Mouse (Mus musculus) midbrain, embryonic 11.5 days (tissue): Measurements from ENCODE around the gene Zfp784. TPM values are rescaled to one million over a fixed set of nuclear protein-coding genes. Genes with fewer than 3 reads are reported as not detected.

Experiments
- ATAC-seq: fragments of 200-750 bp; cut with Nextera tagmentation; 2 replicates; pipeline ENCODE4 v1.8.0; 2017; ENCODE audit warnings: moderate TSS enrichment, moderate library complexity; ENCODE audit not compliant: low FRiP score
- DNase-seq: peaks from one replicate; pipeline ENCODE4 v3.0.0; 2015; ENCODE audit warnings: low spot score; ENCODE audit errors: missing footprints
- H3K27ac ChIP-seq: fragments of 300-500 bp; sonication (generic); 2 replicates; pipeline ENCODE4 v1.5.1; 2014; ENCODE audit warnings: low read depth, low read length
- H3K27me3 ChIP-seq: fragments of 300-500 bp; sonication (generic); 2 replicates; pipeline ENCODE4 v1.6.1; 2014; ENCODE audit warnings: mild to moderate bottlenecking, low read length, moderate library complexity, mixed read lengths; ENCODE audit not compliant: control insufficient read depth, insufficient read depth
- H3K36me3 ChIP-seq: fragments of 300-500 bp; sonication (generic); 2 replicates; pipeline ENCODE4 v1.6.1; 2014; ENCODE audit warnings: mild to moderate bottlenecking, low read length, moderate library complexity, mixed read lengths; ENCODE audit not compliant: control insufficient read depth, insufficient read depth
- H3K4me1 ChIP-seq: fragments of 300-500 bp; sonication (generic); 2 replicates; pipeline ENCODE4 v1.6.1; 2014; ENCODE audit warnings: low read length; ENCODE audit not compliant: control insufficient read depth, insufficient read depth
- H3K4me2 ChIP-seq: fragments of 300-500 bp; sonication (generic); 2 replicates; pipeline ENCODE4 v1.6.1; 2014; ENCODE audit warnings: mild to moderate bottlenecking, moderate library complexity
- H3K4me3 ChIP-seq: fragments of 300-500 bp; sonication (generic); 2 replicates; pipeline ENCODE4 v1.5.1; 2014; ENCODE audit warnings: low read depth, low read length
- H3K9ac ChIP-seq: fragments of 300-500 bp; sonication (generic); 2 replicates; pipeline ENCODE4 v1.6.1; 2014; ENCODE audit warnings: low read length
- H3K9me3 ChIP-seq: fragments of 300-500 bp; sonication (generic); 2 replicates; pipeline ENCODE4 v1.6.1; 2016; ENCODE audit warnings: low read length; ENCODE audit not compliant: control insufficient read depth
- WGBS: fragments of 180-500 bp; shearing (Covaris S2); extraction: QIAGEN DNeasy Blood & Tissue Kit; methylation state at CpG from one replicate; pipeline ENCODE4 v1.1.7; 2014; 5-methylcytosine and 5-hydroxymethylcytosine counted together
- polyA plus RNA-seq: library from polyadenylated mRNA; unstranded; fragments of >200 nt; fragmentation: Nextera tagmentation; extraction: Ambion mirVana; gene quantifications from 2 replicates; pipeline ENCODE4 v1.2.1, GENCODE M21; 2014

The Zfp784 gene
- polyA plus RNA-seq, 1 experiment from 2014 or later, result 3.3 TPM

DNA sequence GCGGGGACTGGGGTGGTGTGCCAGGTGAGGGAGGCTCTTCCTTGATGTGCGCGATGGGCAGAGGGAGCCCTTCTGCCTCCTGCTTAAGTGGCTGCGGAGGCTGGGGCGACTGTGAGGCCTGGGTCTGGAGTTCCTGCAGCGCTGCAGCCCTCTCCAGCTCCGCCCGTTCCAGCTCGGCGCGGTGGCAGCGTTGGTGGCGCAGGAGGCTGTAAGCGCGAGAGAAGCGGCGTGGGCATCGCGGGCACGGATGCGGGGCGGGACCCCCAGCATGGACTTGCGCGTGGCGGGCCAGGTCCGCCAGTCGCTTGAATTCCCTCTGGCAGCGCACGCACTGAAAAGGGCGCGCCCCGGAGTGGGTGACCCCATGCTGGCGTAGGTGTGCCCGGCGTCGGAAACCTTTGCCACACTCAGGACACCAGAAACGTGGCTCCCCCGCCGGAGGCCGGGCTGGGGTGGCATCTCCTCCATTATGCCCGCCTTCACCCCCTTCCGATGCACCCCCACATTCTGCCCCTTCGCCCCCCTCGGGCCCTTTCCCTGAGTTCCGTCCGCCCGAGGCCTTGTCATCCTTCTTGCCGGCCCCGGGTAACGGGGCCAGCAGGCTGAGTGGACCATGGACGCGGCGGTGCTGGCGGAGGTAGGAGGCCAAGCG, 44.8 kb downstream of the Zfp784 start:
- H3K4me3 ChIP-seq, result peak overlapping the region; percentile 74
- H3K27ac ChIP-seq, result no peak overlapping the region
- no peak for ATAC-seq
- peaks cover 10% of the 10 kb centered on the region for H3K36me3 ChIP-seq
- 33% methylated on average over 55 of the region's 55 CpGs for WGBS
- peaks cover 20% of the 10 kb centered on the region for H3K4me1 ChIP-seq
- H3K9ac ChIP-seq, result no peak overlapping the region
- peaks cover 18% of the 10 kb centered on the region for H3K27me3 ChIP-seq
- no peak for DNase-seq
- no peaks in the 10 kb centered on the region for H3K9me3 ChIP-seq
- peak overlapping the region; percentile 12 for H3K4me2 ChIP-seq

DNA sequence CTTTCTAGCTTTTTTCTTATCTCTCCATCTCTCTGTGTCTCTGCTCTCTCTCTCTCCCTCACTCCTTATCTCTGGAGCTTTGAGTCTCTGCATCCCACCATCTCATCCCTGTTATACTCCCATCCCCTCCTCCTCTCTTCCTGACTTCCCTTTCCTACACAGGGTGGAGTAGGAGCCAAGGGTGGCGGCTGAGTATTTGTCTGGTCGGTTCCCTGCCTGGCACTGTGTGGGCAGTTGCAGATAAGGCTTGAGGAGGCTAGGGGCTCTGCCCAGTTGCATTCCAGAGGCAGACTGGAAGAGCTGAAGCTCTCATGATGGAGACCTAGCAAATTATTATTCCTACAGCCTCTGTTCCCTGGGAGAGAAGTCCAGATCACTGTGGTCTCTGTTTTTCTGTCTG, 50.0 kb downstream of the Zfp784 start:
- Histone ChIP-seq H3K27me3 (peaks cover 4% of the 10 kb centered on the region), H3K4me3 (no peak overlapping the region), H3K4me2 (no peak overlapping the region), H3K9me3 (no peaks in the 10 kb centered on the region), H3K27ac (no peak overlapping the region), H3K9ac (no peak overlapping the region), H3K36me3 (peaks cover 7% of the 10 kb centered on the region), H3K4me1 (no peaks in the 10 kb centered on the region)
- 67% methylated on average over 2 of the region's 2 CpGs for WGBS
- DNase-seq (no peak), ATAC-seq (no peak)

Other genes with a start within 250 kb of the Zfp784 start
- 1.3 and 1.4 TPM in 2 replicates for gene Tmem238, start 248.8 kb downstream of the Zfp784 start, polyA plus RNA-seq
- 203 and 211 TPM in 2 replicates for gene Rpl28, start 245.6 kb downstream of the Zfp784 start, polyA plus RNA-seq
- 392 and 412 TPM in 2 replicates for gene Ube2s, start 225.9 kb downstream of the Zfp784 start, polyA plus RNA-seq
- 1.9 and 2.4 TPM in 2 replicates for gene Shisa7, start 193.8 kb downstream of the Zfp784 start, polyA plus RNA-seq
- 2.6 and 4.6 TPM in 2 replicates for gene Isoc2b, start 168.2 kb downstream of the Zfp784 start, polyA plus RNA-seq
- 0.63 and 0.78 TPM in 2 replicates for gene Isoc2a, start 161.3 kb downstream of the Zfp784 start, polyA plus RNA-seq
- 0.12 TPM in 1 of 2 replicates, not detected in the other for gene Gm36210, start 131.9 kb downstream of the Zfp784 start, polyA plus RNA-seq
- gene Zfp628, start 123.2 kb downstream of the Zfp784 start, polyA plus RNA-seq, result 3.5 and 3.8 TPM in 2 replicates
- 8.0 and 10.4 TPM in 2 replicates for gene Nat14, start 116.4 kb downstream of the Zfp784 start, polyA plus RNA-seq
- 1.0 and 1.6 TPM in 2 replicates for gene Ssc5d, start 112.7 kb downstream of the Zfp784 start, polyA plus RNA-seq
- gene Sbk2, start 74.0 kb downstream of the Zfp784 start, polyA plus RNA-seq, result not detected in 2 replicates
- gene Sbk3, start 67.3 kb downstream of the Zfp784 start, polyA plus RNA-seq, result not detected in 2 replicates
- 41.1 and 41.7 TPM in 2 replicates for gene Zfp579, start 42.3 kb downstream of the Zfp784 start, polyA plus RNA-seq
- 7.6 and 9.2 TPM in 2 replicates for gene Zfp524, start 24.0 kb downstream of the Zfp784 start, polyA plus RNA-seq
- 42.4 and 49.4 TPM in 2 replicates for gene Fiz1, start 23.7 kb downstream of the Zfp784 start, polyA plus RNA-seq
- 0.34 TPM in 1 of 2 replicates, not detected in the other for gene Gm44973, start 22.9 kb downstream of the Zfp784 start, polyA plus RNA-seq
- 4.8 and 5.1 TPM in 2 replicates for gene Zfp865, start 18.1 kb downstream of the Zfp784 start, polyA plus RNA-seq
- gene Ccdc106, start 17.9 kb downstream of the Zfp784 start, polyA plus RNA-seq, result 4.0 and 5.0 TPM in 2 replicates
- 0.33 TPM in 1 of 2 replicates, not detected in the other for gene 4632433K11Rik, start 4.3 kb downstream of the Zfp784 start, polyA plus RNA-seq
- 34.1 and 47.6 TPM in 2 replicates for gene Zfp580, start 13.1 kb upstream of the Zfp784 start, polyA plus RNA-seq
- gene U2af2, start 23.7 kb upstream of the Zfp784 start, polyA plus RNA-seq, result 151 and 159 TPM in 2 replicates
- 47.8 and 56.2 TPM in 2 replicates for gene Epn1, start 41.8 kb upstream of the Zfp784 start, polyA plus RNA-seq
- gene Rfpl4, start 78.5 kb upstream of the Zfp784 start, polyA plus RNA-seq, result not detected in 2 replicates
- gene Rasl2-9, start 87.5 kb upstream of the Zfp784 start, polyA plus RNA-seq, result 0.19 and 0.47 TPM in 2 replicates
- gene Vmn1r55, start 111.2 kb upstream of the Zfp784 start, polyA plus RNA-seq, result not detected in 2 replicates
- not detected in 2 replicates for gene Vmn1r56, start 158.3 kb upstream of the Zfp784 start, polyA plus RNA-seq
- not detected in 2 replicates for gene Vmn1r57, start 180.0 kb upstream of the Zfp784 start, polyA plus RNA-seq